ENCODE assay signal across 27 mouse cellular contexts in genomic region chr9:67011483-67011882, GRCm38 (mm10). TPM values are rescaled to one million over a fixed set of nuclear protein-coding genes. Genes with fewer than 3 reads are reported as not detected.
DNase-seq lines count a peak whose midpoint lies in the region; ATAC-seq and TF ChIP-seq lines count a peak whose summit lies in the region.
"Had no signal": no experiment of that assay in that cellular context is flagged by ENCODE, and none has a peak within 500 bp of the region (broad histone marks: within the 10 kb centered on the region; RNA-seq: fewer than 3 reads in every experiment).

No protein-coding gene starts in this region.

- no peaks in the 10 kb centered on the region for H3K36me3 ChIP-seq in stomach, postnatal 0 days (ENCODE audit: control insufficient read depth, insufficient read depth, low read length)
- H3K36me3 ChIP-seq: heart, embryonic 12.5 days; hindbrain, embryonic 10.5 days; limb, embryonic 15.5 days; midbrain, embryonic 10.5 days; neural tube, embryonic 15.5 days had no signal

- H3K4me1 ChIP-seq in embryonic fibroblast, embryonic 13.5 days (ENCODE audit: control insufficient read depth, insufficient read depth, low read length): peaks cover 20% of the 10 kb centered on the region
- peaks cover 7% of the 10 kb centered on the region; the same call in 1 of the 2 replicates for H3K4me1 ChIP-seq in stomach, postnatal 0 days (replicated peaks; ENCODE audit: control insufficient read depth, insufficient read depth)

- H3K27ac ChIP-seq in embryonic fibroblast, embryonic 13.5 days (ENCODE audit: insufficient read depth, low read length): 0 out of 2 replicates have a peak overlapping the region, but pooled peaks have one; percentile 22
- peak overlapping the region; percentile 53; the same call in 1 of the 2 replicates for H3K27ac ChIP-seq in stomach, postnatal 0 days (replicated peaks)
- H3K27ac ChIP-seq: hindbrain, embryonic 10.5 days; midbrain, embryonic 10.5 days; neural tube, embryonic 15.5 days had no signal

- TF ChIP-seq EP300 in stomach, postnatal 0 days (optimal IDR thresholded peaks at IDR 0.05): no peak

- peak; percentile 91 for ATAC-seq in stomach, postnatal 0 days (ENCODE audit: low FRiP score, low TSS enrichment)
- ATAC-seq: activated CD4-positive, CD25-positive, alpha-beta regulatory T cell, adult 4 months; forebrain, embryonic 14.5 days; hindbrain, embryonic 16.5 days; midbrain, embryonic 16.5 days had no signal

- no peak for TF ChIP-seq POLR2A in embryonic fibroblast, embryonic 13.5 days (IDR thresholded peaks at IDR 0.05; ENCODE audit: low read depth, low read length)

- TF ChIP-seq CTCF in embryonic fibroblast, embryonic 13.5 days (IDR thresholded peaks at IDR 0.05; ENCODE audit: borderline replicate concordance, insufficient read depth, low read length): no peak
- TF ChIP-seq CTCF in stomach, postnatal 0 days (IDR thresholded peaks at IDR 0.05; ENCODE audit: low read depth): no peak

- 37% methylated on average over 9 of the region's 9 CpGs for WGBS in stomach, postnatal 0 days

- no peaks in the 10 kb centered on the region for H3K9me3 ChIP-seq in stomach, postnatal 0 days (ENCODE audit: control insufficient read depth, low read length)
- H3K9me3 ChIP-seq: heart, embryonic 12.5 days; hindbrain, embryonic 10.5 days; limb, embryonic 15.5 days; midbrain, embryonic 10.5 days; neural tube, embryonic 15.5 days had no signal

- H3K9ac ChIP-seq in stomach, postnatal 0 days (ENCODE audit: low read length): no peak overlapping the region
- H3K9ac ChIP-seq: heart, embryonic 12.5 days; limb, embryonic 15.5 days; neural tube, embryonic 15.5 days had no signal

- H3K4me2 ChIP-seq in stomach, postnatal 0 days (replicated peaks; ENCODE audit: low read depth): no peak overlapping the region
- H3K4me2 ChIP-seq: heart, embryonic 12.5 days; limb, embryonic 15.5 days; neural tube, embryonic 15.5 days had no signal

- no peak overlapping the region for H3K4me3 ChIP-seq in embryonic fibroblast, embryonic 13.5 days (ENCODE audit: insufficient read depth, low read length)
- H3K4me3 ChIP-seq in stomach, postnatal 0 days (ENCODE audit: low read depth, low read length): no peak overlapping the region
- H3K4me3 ChIP-seq: heart, embryonic 12.5 days; hindbrain, embryonic 10.5 days; limb, embryonic 15.5 days; midbrain, embryonic 10.5 days; neural tube, embryonic 15.5 days had no signal

- peak; percentile 58 to 76 for DNase-seq in lung, adult 18-20 months
- no peak for DNase-seq in lung, postnatal 14 days
- peak; percentile 67 for DNase-seq in lung, postnatal 25 days (ENCODE audit: low spot score)
- DNase-seq in stomach, postnatal 0 days (ENCODE audit: low spot score): peak; percentile 70
- DNase-seq in cerebellum, postnatal 14 days: no peak
- DNase-seq in spleen, postnatal 4 days (ENCODE audit: low spot score in 2 of 2): no peak
- no peak for DNase-seq in ovary, postnatal 14 days (ENCODE audit: low spot score)
- DNase-seq: adrenal gland, adult 8-10 months; B cell, adult 2 months; cerebellum, adult 18-20 months; cerebellum, postnatal 36 days; embryo, embryonic 11 days; gastrocnemius, postnatal 10 days; heart, postnatal 10 days; kidney, adult 11 months; kidney, postnatal 4 days; thymus, postnatal 36 days had no signal

- no peaks in the 10 kb centered on the region for H3K27me3 ChIP-seq in stomach, postnatal 0 days (ENCODE audit: control insufficient read depth, insufficient read depth, low read length)
- H3K27me3 ChIP-seq: heart, embryonic 12.5 days; limb, embryonic 15.5 days; neural tube, embryonic 15.5 days had no signal

RNA-seq across cellular contexts. Expression of gene Lactb, which starts 36.2 kb away (rescaled TPM):
- polyA plus RNA-seq in embryonic fibroblast, embryonic 13.5 days (2011; ENCODE audit: insufficient read length, low read depth, missing spikeins): 15.4 and 21.9 TPM in 2 replicates
- 11.8 and 12.2 TPM in 2 replicates for polyA plus RNA-seq in stomach, postnatal 0 days (2015; fragmentation: Nextera tagmentation; extraction: Ambion mirVana)

RNA-seq across cellular contexts. Expression of gene Tpm1, which starts 37.7 kb away (rescaled TPM):
- 2,470 and 3,105 TPM in 2 replicates for polyA plus RNA-seq in embryonic fibroblast, embryonic 13.5 days (2011; ENCODE audit: insufficient read length, low read depth, missing spikeins)
- polyA plus RNA-seq in stomach, postnatal 0 days (2015; fragmentation: Nextera tagmentation; extraction: Ambion mirVana): 1,738 and 2,538 TPM in 2 replicates

Comparison
In these comparisons a context has a peak if more than half of its experiments do, and no peak if none do; other contexts are left out.
1. DNase-seq: peak in lung, adult 18-20 months (2 of 2), lung, postnatal 25 days (single experiment) and stomach, postnatal 0 days (single experiment); none in lung, postnatal 14 days (single experiment), cerebellum, postnatal 14 days (0 of 2), spleen, postnatal 4 days (0 of 2) and ovary, postnatal 14 days (single experiment).